Mouse (Mus musculus) left cerebral cortex, adult 2 months (tissue): ENCODE measurements around the gene Sprtn. TPM values are rescaled to one million over a fixed set of nuclear protein-coding genes. Genes with fewer than 3 reads are reported as not detected.

Experiments
- DNase-seq, 2 experiments: peaks; one replicate each; pipeline ENCODE4 v3.0.0; 2021 to 2022; ENCODE audit warnings: low spot score in 2 of 2, mixed read lengths in 1 of 2; ENCODE audit errors: extremely low spot score in 1 of 2
- H3K27ac ChIP-seq: fragments of 200-600 bp; 2 replicates; pipeline ENCODE4 v1.8.1; 2022
- H3K4me3 ChIP-seq: fragments of 200-600 bp; 2 replicates; pipeline ENCODE4 v1.8.1; 2022
- CTCF ChIP-seq: fragments of 200-600 bp; IDR thresholded peaks from 2 replicates; pipeline ENCODE4 v1.8.1; 2022; ENCODE audit warnings: antibody characterized with exemption, mild to moderate bottlenecking, moderate library complexity
- intact Hi-C: fragments of 180-260 bp; cut with DNase I; formaldehyde crosslinking; loops from one replicate; pipeline ENCODE4 v1.15.1; 2025
- total RNA-seq, 2 experiments: library from RNA; stranded (reverse); gene quantifications; 2 replicates each; pipeline ENCODE4 v1.2.3; 2021

The Sprtn gene
- total RNA-seq, 2 experiments from 2014 or later: 13.8 to 15.5 TPM

DNA sequence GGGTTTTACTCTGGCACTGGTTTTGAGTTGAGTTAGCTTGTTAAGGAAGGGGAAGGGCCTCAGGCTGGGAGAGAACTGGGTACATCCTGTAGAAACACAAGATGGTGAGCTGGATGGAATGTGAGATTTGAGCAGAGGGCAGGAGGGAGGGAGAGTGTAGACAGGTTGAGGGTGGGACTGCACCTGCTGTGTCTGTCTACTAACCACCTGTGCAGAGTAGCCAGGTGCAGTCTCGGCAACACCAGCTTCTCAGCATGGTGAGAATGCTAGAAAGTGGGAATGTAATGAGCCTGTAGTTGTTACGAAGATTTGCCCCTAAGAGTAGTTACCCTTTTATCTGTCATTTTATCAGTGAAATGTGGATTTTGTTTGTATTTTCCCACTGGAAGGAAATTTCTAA is 7.8 kb downstream of the Sprtn start:
- Histone ChIP-seq H3K4me3 (no peak overlapping the region), H3K27ac (no peak overlapping the region)
- intact Hi-C loops: no loop called here
- no peak for TF ChIP-seq CTCF
- DNase-seq: no peak

DNA sequence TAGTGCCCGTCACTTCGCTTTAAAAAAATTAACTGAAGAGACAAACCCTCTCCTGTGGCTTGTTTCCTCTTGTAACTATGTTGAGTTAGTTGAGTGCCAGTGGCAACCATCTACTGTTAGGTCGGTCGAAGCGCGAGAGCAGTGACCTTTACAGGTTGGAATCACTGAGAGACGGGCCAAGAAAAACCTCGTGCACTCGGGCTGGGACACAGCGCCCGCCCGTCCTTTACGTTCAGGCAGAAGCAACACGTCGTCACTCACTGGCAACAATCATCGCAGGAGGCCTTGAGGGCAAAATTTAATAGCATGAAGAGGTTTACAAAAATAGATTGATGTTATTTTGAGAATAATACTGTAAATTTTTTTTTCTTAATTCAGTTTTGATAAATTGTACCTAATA is 12.2 kb downstream of the Sprtn start:
- Histone ChIP-seq H3K4me3 (no peak overlapping the region), H3K27ac (no peak overlapping the region)
- no peak for DNase-seq
- intact Hi-C loops: no loop called here
- TF ChIP-seq CTCF: no peak

DNA sequence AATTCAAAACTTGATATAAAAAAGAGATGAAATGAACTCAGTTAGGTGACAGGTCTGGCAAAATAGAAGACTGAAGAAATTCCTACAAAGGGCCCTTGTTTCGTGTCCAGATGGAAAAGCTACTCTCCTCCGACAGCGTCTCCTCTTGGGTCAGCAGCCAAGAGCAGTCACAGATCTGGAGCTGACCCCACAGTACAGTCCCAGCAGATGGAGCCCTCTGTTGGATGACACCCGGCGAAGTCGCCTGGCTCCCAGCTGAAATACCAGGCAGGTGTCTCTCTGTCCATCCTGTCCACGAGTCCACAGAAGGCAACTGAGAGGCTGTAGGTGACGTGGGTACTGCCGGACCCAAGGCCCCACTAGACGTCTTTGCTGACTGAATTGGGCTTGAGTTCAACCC is 12.7 kb downstream of the Sprtn start:
- intact Hi-C loops: no loop called here
- H3K4me3 ChIP-seq: no peak overlapping the region
- TF ChIP-seq CTCF: no peak; the same call in 1 of the 2 replicates
- DNase-seq: no peak
- H3K27ac ChIP-seq: no peak overlapping the region

DNA sequence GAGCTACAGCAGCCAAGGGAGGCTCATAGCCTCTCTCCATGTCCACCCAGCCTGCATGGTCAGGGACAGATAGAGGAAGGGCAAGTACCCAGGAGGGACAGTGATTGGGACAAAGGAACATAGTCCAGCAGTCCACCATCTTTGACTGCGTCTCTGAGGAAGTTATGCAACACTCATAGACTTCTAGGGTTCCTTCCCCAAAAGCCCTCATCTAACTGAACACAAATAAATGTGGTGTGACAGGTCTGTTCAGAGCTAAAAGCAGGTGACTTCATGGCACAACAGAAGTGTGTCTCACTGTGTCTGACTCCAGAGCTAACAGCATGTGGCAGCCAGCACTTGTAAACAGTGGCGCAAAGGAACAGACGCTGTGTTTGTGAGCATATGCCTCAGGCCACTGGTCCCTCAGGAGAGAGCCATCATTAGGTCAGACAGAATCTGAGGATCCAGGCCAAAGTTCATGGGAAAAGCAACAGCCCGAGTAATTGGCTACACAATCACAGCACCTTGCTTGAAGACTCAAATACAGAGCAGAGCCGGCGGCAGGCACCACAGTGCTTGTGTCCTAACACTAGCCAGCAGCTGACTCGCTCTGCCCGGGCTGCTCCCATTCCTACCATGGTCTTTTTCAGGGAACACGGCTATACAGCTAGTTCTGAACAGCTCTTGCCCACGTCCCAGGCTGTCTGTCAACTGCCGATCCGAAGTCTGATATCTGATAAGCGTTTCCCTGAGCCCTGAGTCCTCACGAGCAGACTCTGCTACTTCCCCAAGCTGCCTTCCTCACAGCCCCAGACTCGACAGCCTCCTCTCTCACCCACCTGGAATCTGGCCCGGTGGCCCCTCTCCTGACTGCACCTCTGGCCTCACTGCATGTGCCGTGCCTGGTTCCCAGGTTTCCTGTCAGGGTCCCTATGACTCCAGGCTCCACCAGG is 14.5 kb downstream of the Sprtn start:
- intact Hi-C loops: no loop called here
- no peak overlapping the region for H3K4me3 ChIP-seq
- H3K27ac ChIP-seq: no peak overlapping the region
- TF ChIP-seq CTCF: no peak
- no peak for DNase-seq

GRCm38 (mm10) chr8:124914061-124914460 is 16.4 kb downstream of the Sprtn start:
- TF ChIP-seq CTCF: no peak
- no peak overlapping the region for H3K4me3 ChIP-seq
- intact Hi-C loops: no loop called here
- DNase-seq: no peak
- H3K27ac ChIP-seq: no peak overlapping the region

GRCm38 (mm10) chr8:124917741-124918484 is 20.2 kb downstream of the Sprtn start:
- intact Hi-C loops: no loop called here
- TF ChIP-seq CTCF: no peak
- DNase-seq: no peak
- Histone ChIP-seq H3K27ac (no peak overlapping the region), H3K4me3 (no peak overlapping the region)

- DNase-seq: no peak
- Histone ChIP-seq H3K4me3 (no peak overlapping the region), H3K27ac (peak overlapping the region; percentile 4; the same call in 1 of the 2 replicates)
- intact Hi-C loops: no loop called here
- no peak; the same call in 1 of the 2 replicates for TF ChIP-seq CTCF
These were observed 23.9 kb downstream of the Sprtn start for GRCm38 (mm10) chr8:124921369-124922279.

DNA sequence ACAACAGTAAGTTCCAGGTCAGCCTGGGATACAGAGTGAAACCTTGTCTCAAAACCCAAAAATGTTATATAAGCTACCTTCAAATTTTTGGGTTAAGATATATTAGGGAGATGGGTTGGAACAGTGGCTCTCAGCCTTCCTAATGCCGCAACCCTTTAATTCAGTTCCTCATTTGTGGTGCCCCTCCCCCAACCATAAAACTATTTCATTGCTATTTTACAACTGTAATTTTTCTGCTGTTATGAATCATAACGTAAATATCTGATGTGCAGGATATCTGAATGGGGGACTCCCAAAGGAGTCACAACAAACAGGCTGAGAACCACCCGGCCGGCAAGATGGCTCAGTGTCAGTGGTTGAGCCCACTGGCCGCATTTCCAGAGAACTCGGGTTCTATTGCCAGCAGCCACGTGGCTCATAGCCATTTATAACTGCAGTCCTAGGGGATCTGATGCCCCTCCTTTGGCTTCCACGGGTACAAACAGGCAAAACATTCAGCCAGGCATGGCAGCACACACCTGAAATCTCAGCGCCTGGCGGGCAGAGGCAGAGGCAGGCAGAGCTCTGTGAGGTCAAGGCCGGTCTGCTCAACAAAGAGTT is 24.9 kb downstream of the Sprtn start:
- DNase-seq: no peak
- no peak for TF ChIP-seq CTCF
- no peak overlapping the region for H3K4me3 ChIP-seq
- peak overlapping the region; percentile 24; the same call in 1 of the 2 replicates for H3K27ac ChIP-seq
- intact Hi-C loops: no loop called here

GRCm38 (mm10) chr8:124923971-124924652 is 26.4 kb downstream of the Sprtn start:
- intact Hi-C loops: no loop called here
- H3K4me3 ChIP-seq: no peak overlapping the region
- DNase-seq: no peak
- TF ChIP-seq CTCF: no peak
- H3K27ac ChIP-seq: no peak overlapping the region

- no peak for TF ChIP-seq CTCF
- 0 out of 2 replicates have a peak overlapping the region, but pooled peaks have one; percentile 2 for H3K27ac ChIP-seq
- no peak overlapping the region for H3K4me3 ChIP-seq
- DNase-seq: no peak
- intact Hi-C loops: no loop called here
These were observed 28.0 kb downstream of the Sprtn start for GRCm38 (mm10) chr8:124925544-124926266.
